Mouse (Mus musculus): Measurements from ENCODE around the gene Psmd14.

The Psmd14 gene

GRCm38 (mm10) chr2:61760044-61760443 lies 48.5 kb downstream of the Psmd14 start:
- DNase-seq (ENCODE audit: low spot score): no peak

GRCm38 (mm10) chr2:61764470-61765105 lies 53.1 kb downstream of the Psmd14 start:
- DNase-seq (ENCODE audit: low spot score): no peak

DNA sequence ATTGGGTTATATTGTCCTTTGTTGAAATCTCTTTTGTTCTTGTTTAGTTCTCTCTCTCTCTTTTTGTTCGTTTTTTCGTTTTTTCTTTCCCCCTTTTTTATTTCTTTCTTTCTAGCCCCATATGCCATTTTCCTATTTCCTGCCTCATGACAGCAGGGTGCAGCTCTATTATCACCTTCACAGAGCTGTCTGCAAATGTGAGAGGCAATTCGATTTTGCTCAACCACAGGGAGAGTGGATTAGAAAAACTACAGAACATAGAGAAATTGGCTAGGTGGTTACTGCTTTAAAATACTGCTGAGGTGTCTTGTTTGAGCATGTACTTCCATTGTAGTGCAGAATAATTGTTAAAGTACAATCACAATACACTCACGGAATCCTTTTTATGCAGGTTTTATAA lies 54.0 kb downstream of the Psmd14 start:
- no peak for DNase-seq (ENCODE audit: low spot score)

DNA sequence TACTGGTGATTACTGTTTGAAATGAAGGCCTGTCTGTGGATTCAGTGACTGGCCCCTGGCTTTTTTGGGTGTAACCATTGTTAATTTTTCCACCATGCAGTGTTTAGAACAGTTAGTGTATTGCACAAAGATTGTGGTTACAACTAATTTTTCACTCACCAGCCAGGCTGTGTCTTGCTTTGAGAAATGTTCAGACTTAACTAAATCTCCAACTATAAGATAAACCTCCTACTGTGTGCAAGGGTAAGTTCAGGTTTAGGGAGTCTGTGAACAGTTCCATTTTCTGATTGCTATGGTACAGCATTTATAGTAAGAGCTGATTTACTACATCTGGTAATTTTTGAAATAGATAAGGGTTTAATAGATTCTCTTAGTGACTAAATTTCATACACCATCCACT lies 69.3 kb downstream of the Psmd14 start:
- DNase-seq (ENCODE audit: low spot score): no peak

DNA sequence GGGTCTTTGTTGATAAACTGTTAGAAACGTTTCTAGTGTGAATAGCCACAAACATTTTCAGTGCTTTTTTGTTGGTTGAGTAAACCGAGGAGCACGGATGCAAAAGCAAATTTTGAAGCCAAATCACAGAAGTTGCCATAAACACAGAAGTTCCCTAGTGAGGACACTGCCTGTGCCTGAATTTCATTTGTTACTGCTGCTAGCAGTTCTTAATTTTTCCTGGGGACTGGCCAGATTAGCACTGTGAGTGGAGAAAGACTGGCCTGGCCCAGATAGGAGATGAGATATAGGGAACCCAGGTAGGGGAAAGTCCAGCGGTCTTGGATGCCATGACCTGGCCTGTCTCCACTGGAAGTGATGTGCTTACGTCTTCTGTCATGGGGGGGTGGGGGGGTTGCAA lies 83.5 kb downstream of the Psmd14 start:
- no peak for DNase-seq (ENCODE audit: low spot score)

DNA sequence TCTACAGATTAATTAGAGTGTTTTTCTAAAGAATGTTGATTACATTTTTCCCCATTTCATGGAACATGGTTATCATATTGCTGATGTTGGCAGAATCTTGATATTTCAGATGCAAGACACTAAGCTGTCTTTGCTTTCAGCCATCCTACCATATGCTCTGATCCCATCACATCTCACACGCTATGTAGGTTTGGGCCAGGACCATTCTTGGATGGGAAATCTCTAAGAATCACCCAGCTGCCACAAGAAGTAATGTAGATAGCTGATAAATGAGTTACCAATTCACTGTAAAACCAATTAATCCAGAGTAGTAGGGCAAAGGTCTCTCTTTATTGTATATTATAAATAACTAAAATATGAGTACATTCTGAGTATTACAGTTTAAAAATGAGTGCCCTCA lies 86.6 kb downstream of the Psmd14 start:
- DNase-seq (ENCODE audit: low spot score): no peak

DNA sequence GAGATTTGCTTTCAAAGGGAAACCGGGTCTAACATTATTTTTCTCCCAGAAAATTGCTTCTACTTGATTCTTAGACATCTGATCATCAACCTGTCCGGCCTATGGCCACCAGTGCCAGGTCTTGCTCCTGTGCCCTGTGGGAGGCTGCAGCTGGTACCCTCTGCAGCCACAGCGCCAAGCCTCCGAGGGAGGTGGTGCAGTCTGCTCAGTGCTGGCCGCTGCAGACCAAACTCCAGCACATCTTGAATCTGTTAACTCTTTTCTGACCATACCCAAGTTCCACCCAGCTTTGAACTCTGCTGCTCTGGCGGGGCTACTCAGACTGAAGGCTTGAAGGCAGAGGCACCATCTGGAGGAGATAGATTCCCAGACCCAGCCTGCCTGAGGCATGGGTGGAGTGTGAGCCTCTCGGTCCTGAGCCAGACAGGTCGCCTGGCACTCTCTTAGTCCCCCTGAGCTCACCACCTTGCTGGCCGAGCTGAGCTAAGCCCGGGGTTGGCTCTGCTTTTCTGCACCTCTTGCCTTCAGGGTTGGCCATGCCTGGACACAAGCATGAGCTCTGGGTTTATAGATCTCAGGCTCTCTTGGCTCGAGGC lies 91.3 kb downstream of the Psmd14 start, which contains the start of gene Tbr1:
Gene Tbr1, plus strand, starts transcription at position 275 of the 596 bp plus-strand sequence.
- peak; percentile 20 for DNase-seq (ENCODE audit: low spot score)

- peak; percentile 37 for DNase-seq (ENCODE audit: low spot score)
Observed at GRCm38 (mm10) chr2:61803443-61804367, 92.2 kb downstream of the Psmd14 start.

GRCm38 (mm10) chr2:61804382-61804840 lies 92.9 kb downstream of the Psmd14 start:
- DNase-seq (ENCODE audit: low spot score): peak; percentile 75

DNA sequence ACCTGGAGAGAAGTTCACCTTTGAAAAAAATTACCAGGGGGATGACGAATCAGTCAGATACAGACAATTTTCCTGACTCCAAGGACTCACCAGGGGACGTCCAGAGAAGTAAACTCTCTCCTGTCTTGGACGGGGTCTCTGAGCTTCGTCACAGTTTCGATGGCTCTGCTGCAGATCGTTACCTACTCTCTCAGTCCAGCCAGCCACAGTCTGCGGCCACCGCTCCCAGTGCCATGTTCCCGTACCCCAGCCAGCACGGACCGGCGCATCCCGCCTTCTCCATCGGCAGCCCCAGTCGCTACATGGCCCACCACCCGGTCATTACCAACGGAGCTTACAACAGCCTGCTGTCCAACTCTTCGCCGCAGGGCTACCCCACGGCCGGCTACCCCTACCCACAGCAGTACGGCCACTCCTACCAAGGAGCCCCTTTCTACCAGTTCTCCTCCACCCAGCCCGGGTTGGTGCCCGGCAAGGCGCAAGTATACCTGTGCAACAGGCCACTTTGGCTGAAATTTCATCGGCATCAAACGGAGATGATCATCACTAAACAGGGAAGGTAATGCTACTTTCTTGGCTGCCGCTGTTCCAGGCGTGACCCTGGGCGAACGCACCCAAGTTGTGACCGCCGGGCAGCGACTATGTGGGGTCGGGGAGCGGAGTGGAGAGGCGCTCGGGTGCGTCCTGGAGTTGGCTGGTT lies 93.5 kb downstream of the Psmd14 start:
- no peak for DNase-seq (ENCODE audit: low spot score)

- peak; percentile 29 for DNase-seq (ENCODE audit: low spot score)
Observed at GRCm38 (mm10) chr2:61805541-61806345, 94.2 kb downstream of the Psmd14 start.

DNA sequence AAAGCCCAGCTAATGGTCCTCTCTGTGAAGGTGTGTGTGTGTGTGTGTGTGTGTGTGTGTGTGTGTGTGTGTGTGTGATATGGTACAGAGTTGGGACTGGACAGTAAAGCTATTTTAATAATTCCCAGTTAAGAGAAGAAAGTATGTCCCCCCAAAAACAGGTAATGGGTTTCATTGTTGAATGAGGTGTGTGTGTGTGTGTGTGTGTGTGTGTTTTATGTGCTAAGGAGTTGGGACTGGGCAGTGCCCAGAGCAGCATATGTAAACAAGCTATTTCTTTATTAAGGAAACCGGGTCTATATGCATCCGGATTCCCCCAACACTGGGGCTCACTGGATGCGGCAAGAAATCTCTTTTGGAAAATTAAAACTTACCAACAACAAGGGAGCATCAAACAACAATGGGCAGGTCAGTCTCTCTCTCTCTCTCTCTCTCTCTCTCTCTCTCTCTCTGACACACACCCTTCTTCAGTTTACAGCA lies 94.9 kb downstream of the Psmd14 start:
- no peak for DNase-seq (ENCODE audit: low spot score)

DNA sequence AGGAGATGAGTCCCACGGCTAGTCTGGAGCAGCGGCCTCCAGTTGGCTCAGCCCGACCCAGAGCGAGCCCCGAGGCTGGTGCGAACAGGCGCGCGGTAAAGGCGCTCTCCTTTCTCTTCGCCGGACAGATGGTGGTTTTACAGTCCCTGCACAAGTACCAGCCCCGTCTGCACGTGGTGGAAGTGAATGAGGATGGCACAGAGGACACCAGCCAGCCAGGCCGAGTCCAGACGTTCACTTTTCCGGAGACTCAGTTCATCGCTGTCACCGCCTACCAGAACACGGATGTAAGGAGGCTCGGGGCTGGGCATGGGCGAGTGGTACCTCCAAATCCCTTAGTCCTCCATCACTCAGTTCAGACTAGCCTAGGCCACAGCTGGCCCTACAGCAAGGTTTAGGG lies 95.7 kb downstream of the Psmd14 start:
- peak; percentile 23 for DNase-seq (ENCODE audit: low spot score)

GRCm38 (mm10) chr2:61807781-61808180 lies 96.3 kb downstream of the Psmd14 start:
- DNase-seq (ENCODE audit: low spot score): no peak

GRCm38 (mm10) chr2:61808776-61809175 lies 97.3 kb downstream of the Psmd14 start:
- DNase-seq (ENCODE audit: low spot score): no peak

GRCm38 (mm10) chr2:61809381-61809780 lies 97.9 kb downstream of the Psmd14 start:
- no peak for DNase-seq (ENCODE audit: low spot score)

GRCm38 (mm10) chr2:61810751-61811150 lies 99.3 kb downstream of the Psmd14 start:
- no peak for DNase-seq (ENCODE audit: low spot score)

- no peak for DNase-seq (ENCODE audit: low spot score)
Observed at GRCm38 (mm10) chr2:61811163-61811506, 99.6 kb downstream of the Psmd14 start.

DNA sequence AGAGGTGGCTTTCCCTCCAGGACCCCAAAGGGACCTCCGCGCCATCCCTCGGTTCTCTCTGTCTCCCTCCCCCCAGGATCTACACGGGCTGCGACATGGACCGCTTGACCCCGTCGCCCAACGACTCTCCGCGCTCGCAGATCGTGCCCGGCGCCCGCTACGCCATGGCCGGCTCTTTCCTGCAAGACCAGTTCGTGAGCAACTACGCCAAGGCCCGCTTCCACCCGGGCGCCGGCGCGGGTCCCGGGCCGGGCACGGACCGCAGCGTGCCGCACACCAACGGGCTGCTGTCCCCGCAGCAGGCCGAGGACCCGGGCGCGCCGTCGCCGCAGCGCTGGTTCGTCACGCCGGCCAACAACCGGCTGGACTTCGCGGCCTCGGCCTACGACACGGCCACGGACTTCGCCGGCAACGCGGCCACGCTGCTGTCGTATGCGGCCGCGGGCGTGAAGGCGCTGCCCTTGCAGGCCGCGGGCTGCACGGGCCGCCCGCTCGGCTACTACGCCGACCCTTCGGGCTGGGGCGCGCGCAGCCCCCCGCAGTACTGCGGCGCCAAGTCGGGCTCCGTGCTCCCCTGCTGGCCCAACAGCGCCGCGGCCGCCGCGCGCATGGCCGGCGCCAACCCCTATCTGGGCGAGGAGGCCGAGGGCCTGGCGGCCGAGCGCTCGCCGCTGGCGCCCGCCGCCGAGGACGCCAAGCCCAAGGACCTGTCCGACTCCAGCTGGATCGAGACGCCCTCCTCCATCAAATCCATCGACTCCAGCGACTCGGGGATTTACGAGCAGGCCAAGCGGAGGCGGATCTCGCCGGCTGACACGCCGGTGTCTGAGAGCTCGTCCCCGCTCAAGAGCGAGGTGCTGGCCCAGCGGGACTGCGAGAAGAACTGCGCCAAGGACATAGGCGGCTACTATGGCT lies 100.3 kb downstream of the Psmd14 start:
- DNase-seq (ENCODE audit: low spot score): no peak

- no peak for DNase-seq (ENCODE audit: low spot score)
Observed at GRCm38 (mm10) chr2:61812536-61812935, 101.0 kb downstream of the Psmd14 start.

Data from layer of hippocampus, adult 11-12 months (tissue).